In genomic region chr2:73590106-73590505, GRCm38 (mm10) we compare ENCODE assay signal across 10 mouse cellular contexts. TPM values are rescaled to one million over a fixed set of nuclear protein-coding genes. Genes with fewer than 3 reads are reported as not detected.
DNase-seq lines count a peak whose midpoint lies in the region; ATAC-seq and TF ChIP-seq lines count a peak whose summit lies in the region.
"Had no signal": no experiment of that assay in that cellular context is flagged by ENCODE, and none has a peak within 500 bp of the region (broad histone marks: within the 10 kb centered on the region; RNA-seq: fewer than 3 reads in every experiment).

No protein-coding gene starts in this region.

- WGBS in lung, embryonic 14.5 days, result 4% methylated on average over 12 of the region's 12 CpGs
- WGBS in forebrain, embryonic 13.5 days, result 8% methylated on average over 12 of the region's 12 CpGs
- whole genome bisulfite sequencing in limb, embryonic 14.5 days, result under 1% methylated on average over 12 of the region's 12 CpGs
- 5% methylated on average over 12 of the region's 12 CpGs for WGBS in stomach, embryonic 14.5 days

- H3K27me3 ChIP-seq in lung, embryonic 14.5 days (ENCODE audit: insufficient read depth, low read length), result no peaks in the 10 kb centered on the region
- no peaks in the 10 kb centered on the region for H3K27me3 ChIP-seq in forebrain, embryonic 13.5 days
- no peaks in the 10 kb centered on the region for H3K27me3 ChIP-seq in limb, embryonic 14.5 days (ENCODE audit: control insufficient read depth, insufficient read depth, low read length)
- H3K27me3 ChIP-seq in stomach, embryonic 14.5 days (ENCODE audit: control insufficient read depth, insufficient read depth, low read length), result no peaks in the 10 kb centered on the region

- peak overlapping the region; percentile 87 for H3K27ac ChIP-seq in lung, embryonic 14.5 days (ENCODE audit: low read depth)
- H3K27ac ChIP-seq in forebrain, embryonic 13.5 days, result no peak overlapping the region
- no peak overlapping the region for H3K27ac ChIP-seq in limb, embryonic 14.5 days (replicated peaks; ENCODE audit: low read depth, low read length)
- peak overlapping the region; percentile 40; the same call in 1 of the 2 replicates for H3K27ac ChIP-seq in stomach, embryonic 14.5 days (ENCODE audit: low read length)

- H3K9ac ChIP-seq in lung, embryonic 14.5 days, result peak overlapping the region; percentile 5; the same call in 1 of the 2 replicates
- peak overlapping the region; percentile 10 for H3K9ac ChIP-seq in forebrain, embryonic 13.5 days
- H3K9ac ChIP-seq in limb, embryonic 14.5 days (ENCODE audit: low read depth, low read length, severe bottlenecking), result peak overlapping the region; percentile 38
- H3K9ac ChIP-seq in stomach, embryonic 14.5 days (replicated peaks; ENCODE audit: low read depth, low read length), result no peak overlapping the region

- H3K4me2 ChIP-seq in lung, embryonic 14.5 days, result peak overlapping the region; percentile 55
- H3K4me2 ChIP-seq in forebrain, embryonic 13.5 days, result peak overlapping the region; percentile 54
- peak overlapping the region; percentile 65 for H3K4me2 ChIP-seq in limb, embryonic 14.5 days (replicated peaks; ENCODE audit: low read depth, low read length, severe bottlenecking)
- H3K4me2 ChIP-seq in stomach, embryonic 14.5 days (replicated peaks; ENCODE audit: low read depth, low read length), result peak overlapping the region; percentile 36

- TF ChIP-seq POLR2A in limb, embryonic 14.5 days (IDR thresholded peaks at IDR 0.05; ENCODE audit: borderline replicate concordance, extremely low read depth, insufficient read depth, insufficient read length), result no peak

- H3K4me3 ChIP-seq in lung, embryonic 14.5 days (ENCODE audit: low read depth, low read length), result peak overlapping the region; percentile 18; the same call in 1 of the 2 replicates
- peak overlapping the region; percentile 23 for H3K4me3 ChIP-seq in forebrain, embryonic 13.5 days
- H3K4me3 ChIP-seq in limb, embryonic 14.5 days (replicated peaks; ENCODE audit: low read length), result peak overlapping the region; percentile 32
- H3K4me3 ChIP-seq in stomach, embryonic 14.5 days (ENCODE audit: low read depth, low read length), result 0 out of 2 replicates have a peak overlapping the region, but pooled peaks have one; percentile 6
- H3K4me3 ChIP-seq: myocyte had no signal

- peak; percentile 79 for DNase-seq in lung, embryonic 14.5 days
- DNase-seq in lung, postnatal 25 days (ENCODE audit: low spot score), result no peak
- DNase-seq in limb, embryonic 14.5 days (ENCODE audit: low spot score), result peak; percentile 61
- DNase-seq in spleen, postnatal 10 days (ENCODE audit: low spot score in 2 of 2), result no peak
- no peak for DNase-seq in cerebellum, adult 11 months
- DNase-seq in layer of hippocampus, adult 9-10 months (ENCODE audit: low spot score), result no peak
- DNase-seq: kidney, postnatal 10 days had no signal

- no peak for ATAC-seq in lung, embryonic 14.5 days (ENCODE audit: insufficient read depth)
- ATAC-seq in forebrain, embryonic 13.5 days, result peak; percentile 57; the same call in 1 of the 2 replicates
- ATAC-seq in limb, embryonic 14.5 days (ENCODE audit: low FRiP score, low read depth), result peak; percentile 60; the same call in 1 of the 2 replicates
- 0 out of 2 replicates have a peak, but pooled peaks have one; percentile 31 for ATAC-seq in stomach, embryonic 14.5 days (ENCODE audit: insufficient number of reproducible peaks, insufficient read depth, low FRiP score, low read depth)

- no peaks in the 10 kb centered on the region for H3K9me3 ChIP-seq in lung, embryonic 14.5 days (ENCODE audit: low read depth, low read length)
- H3K9me3 ChIP-seq in forebrain, embryonic 13.5 days (replicated peaks), result no peaks in the 10 kb centered on the region
- H3K9me3 ChIP-seq in limb, embryonic 14.5 days (ENCODE audit: control insufficient read depth, low read length), result no peaks in the 10 kb centered on the region
- no peaks in the 10 kb centered on the region for H3K9me3 ChIP-seq in stomach, embryonic 14.5 days (ENCODE audit: control insufficient read depth, low read depth, low read length)

- H3K4me1 ChIP-seq in lung, embryonic 14.5 days (ENCODE audit: insufficient read depth), result peaks cover 36% of the 10 kb centered on the region; the same call in 1 of the 2 replicates
- peaks cover 17% of the 10 kb centered on the region; the same call in 1 of the 2 replicates for H3K4me1 ChIP-seq in forebrain, embryonic 13.5 days
- peaks cover 26% of the 10 kb centered on the region for H3K4me1 ChIP-seq in limb, embryonic 14.5 days (ENCODE audit: control insufficient read depth, insufficient read depth, low read length)
- peaks cover 34% of the 10 kb centered on the region for H3K4me1 ChIP-seq in stomach, embryonic 14.5 days (ENCODE audit: control insufficient read depth, insufficient read depth, low read length)

- H3K36me3 ChIP-seq in lung, embryonic 14.5 days (ENCODE audit: insufficient read depth), result no peaks in the 10 kb centered on the region
- no peaks in the 10 kb centered on the region for H3K36me3 ChIP-seq in forebrain, embryonic 13.5 days (ENCODE audit: poor library complexity, severe bottlenecking)
- H3K36me3 ChIP-seq in limb, embryonic 14.5 days (ENCODE audit: control insufficient read depth, insufficient read depth, low read length), result no peaks in the 10 kb centered on the region
- H3K36me3 ChIP-seq in stomach, embryonic 14.5 days (ENCODE audit: control insufficient read depth, insufficient read depth, low read length), result no peaks in the 10 kb centered on the region

- TF ChIP-seq CTCF in lung, embryonic 14.5 days (IDR thresholded peaks at IDR 0.05; ENCODE audit: low read depth), result no peak

RNA-seq across cellular contexts. Expression of gene Chrna1, which starts 10.0 kb away (rescaled TPM):
- 0.05 and 0.26 TPM in 2 replicates for polyA plus RNA-seq in lung, embryonic 14.5 days (2014; fragmentation: Nextera tagmentation; extraction: Ambion mirVana)
- 0.11 and 0.27 TPM in 2 replicates for polyA plus RNA-seq in forebrain, embryonic 13.5 days (2015; fragmentation: Nextera tagmentation; extraction: Ambion mirVana)
- polyA plus RNA-seq in limb, embryonic 14.5 days (2012; rRNA removed), result 8.9 and 9.3 TPM in 2 replicates
- 14.9 and 19.4 TPM in 2 replicates for polyA plus RNA-seq in limb, embryonic 14.5 days (2014; fragmentation: Nextera tagmentation; extraction: Ambion mirVana)
- polyA plus RNA-seq in stomach, embryonic 14.5 days (2014; fragmentation: Nextera tagmentation; extraction: Ambion mirVana), result 0.07 and 0.11 TPM in 2 replicates

Comparison
In these comparisons a context has a peak if more than half of its experiments do, and no peak if none do; other contexts are left out.
1. DNase-seq: peak in lung, embryonic 14.5 days (single experiment) and limb, embryonic 14.5 days (single experiment); none in lung, postnatal 25 days (single experiment), spleen, postnatal 10 days (0 of 2), cerebellum, adult 11 months (single experiment) and layer of hippocampus, adult 9-10 months (single experiment).
2. H3K27ac ChIP-seq: peak in lung, embryonic 14.5 days (single experiment) and stomach, embryonic 14.5 days (single experiment); none in forebrain, embryonic 13.5 days (single experiment) and limb, embryonic 14.5 days (single experiment).
3. Peak in every context shown above with its lines, with median percentiles within 50 percentile points of each other: H3K4me2 ChIP-seq and H3K4me3 ChIP-seq.